26 mouse cellular contexts compared by ENCODE assay signal in genomic region chr12:55471344-55471743, GRCm38 (mm10).
"Had no signal": no experiment of that assay in that cellular context is flagged by ENCODE, and none has a peak within 500 bp of the region (broad histone marks: within the 10 kb centered on the region; RNA-seq: fewer than 3 reads in every experiment).

No protein-coding gene starts in this region.

- DNase-seq: gastrocnemius, adult 2 months; gastrocnemius, postnatal 10 days; gastrocnemius, postnatal 25 days; heart, adult 18-20 months; heart, postnatal 10 days; heart, postnatal 4 days; kidney, adult 11 months; kidney, adult 2 months; kidney, adult 9 months; kidney, postnatal 14 days; kidney, postnatal 36 days; layer of hippocampus, adult 9-11 months; liver had no signal

- H3K36me3 ChIP-seq: heart, embryonic 10.5 days; heart, embryonic 12.5 days; hindbrain, embryonic 10.5 days; hindbrain, embryonic 12.5 days; kidney, embryonic 15.5 days; limb, embryonic 10.5 days; limb, embryonic 12.5 days had no signal

- H3K27me3 ChIP-seq: heart, embryonic 12.5 days; hindbrain, embryonic 12.5 days; kidney, embryonic 15.5 days had no signal

- H3K4me2 ChIP-seq: heart, embryonic 12.5 days; hindbrain, embryonic 12.5 days; hindbrain, embryonic 14.5 days; kidney, embryonic 15.5 days; limb, embryonic 12.5 days; liver, embryonic 11.5 days had no signal

- H3K27ac ChIP-seq: gastrocnemius, adult 2 months; hindbrain, embryonic 10.5 days; hindbrain, embryonic 12.5 days; hindbrain, embryonic 14.5 days; kidney, embryonic 15.5 days; kidney, postnatal 0 days; left cerebral cortex, adult 2 months; limb, embryonic 12.5 days had no signal

- H3K4me3 ChIP-seq: gastrocnemius, adult 2 months; heart, embryonic 10.5 days; heart, embryonic 12.5 days; hindbrain, embryonic 10.5 days; hindbrain, embryonic 12.5 days; kidney, embryonic 15.5 days; left cerebral cortex, adult 2 months; limb, embryonic 10.5 days; limb, embryonic 12.5 days had no signal

- H3K9me3 ChIP-seq: heart, embryonic 10.5 days; heart, embryonic 12.5 days; hindbrain, embryonic 10.5 days; hindbrain, embryonic 12.5 days; kidney, embryonic 15.5 days; limb, embryonic 10.5 days; limb, embryonic 12.5 days had no signal

- ATAC-seq: hindbrain, embryonic 16.5 days; inflammation-experienced regulatory T-cells, adult 6 months had no signal

- H3K9ac ChIP-seq: heart, embryonic 12.5 days; hindbrain, embryonic 12.5 days; hindbrain, embryonic 14.5 days; kidney, embryonic 15.5 days; limb, embryonic 12.5 days had no signal
